ENCODE assay signal across 8 mouse cellular contexts in genomic region chr6:117906590-117907271, GRCm38 (mm10). TPM values are rescaled to one million over a fixed set of nuclear protein-coding genes. Genes with fewer than 3 reads are reported as not detected.
DNase-seq lines count a peak whose midpoint lies in the region; ATAC-seq lines count a peak whose summit lies in the region.

No protein-coding gene starts in this region.

- peak; percentile 99 for DNase-seq in adipocyte (ENCODE audit: low spot score)
- DNase-seq in embryo, embryonic 10 days (ENCODE audit: low spot score) = peak; percentile 99
- peak; percentile 93 for DNase-seq in gastrocnemius, postnatal 10 days
- peak; percentile 98 to 99 for DNase-seq in left cerebral cortex, postnatal 10 days (ENCODE audit: extremely low spot score in 1 of 2, low spot score in 2 of 2)
- peak; percentile 97 for DNase-seq in right cerebral cortex, postnatal 25 days
- peak; percentile 96 to 97 for DNase-seq in urinary bladder, postnatal 4 days (ENCODE audit: low spot score in 2 of 2)

- intact Hi-C loops in left cerebral cortex, postnatal 10 days (cut with DNase I) = no loop called here

- ATAC-seq in inflammation-experienced regulatory T-cells, adult 6 months = peak; percentile 81
- ATAC-seq in megakaryocyte-erythroid progenitor cell, adult 5-6 weeks (replicated peaks; ENCODE audit: low FRiP score, low TSS enrichment, poor library complexity, severe bottlenecking) = peak; percentile 71

RNA-seq across cellular contexts. Expression of gene Hnrnpf, which starts 6.6 kb away (rescaled TPM):
- 100 to 1,000 TPM; 199 to 227 TPM for total RNA-seq in gastrocnemius, postnatal 10 days (2021)
- 1,000 to 10,000 TPM in 1 of 3 experiments, 100 to 1,000 TPM in 2; 776 to 1,009 (median 841) TPM for polyA plus RNA-seq in inflammation-experienced regulatory T-cells, adult 6 months (2017; shearing (Covaris generic))
- 100 to 1,000 TPM; 144 to 146 TPM for total RNA-seq in left cerebral cortex, postnatal 10 days (2021)
- total RNA-seq in megakaryocyte-erythroid progenitor cell, adult 5-6 weeks (2014; fragmentation: Nextera tagmentation) = 700 and 784 TPM in 2 replicates
- 1,626 and 1,721 TPM in 2 replicates for total RNA-seq in megakaryocyte-erythroid progenitor cell, adult 5-6 weeks (2017)

RNA-seq across cellular contexts. Expression of gene Fxyd4, which starts 30.8 kb away (rescaled TPM):
- not detected for total RNA-seq in gastrocnemius, postnatal 10 days (2021)
- 10 to 100 TPM in 2 of 3 experiments, 1 to 10 TPM in 1; 6.1 to 16.1 (median 10.9) TPM for polyA plus RNA-seq in inflammation-experienced regulatory T-cells, adult 6 months (2017; shearing (Covaris generic))
- total RNA-seq in left cerebral cortex, postnatal 10 days (2021) = not detected
- total RNA-seq in megakaryocyte-erythroid progenitor cell, adult 5-6 weeks (2014; fragmentation: Nextera tagmentation) = not detected in 2 replicates
- total RNA-seq in megakaryocyte-erythroid progenitor cell, adult 5-6 weeks (2017) = not detected in 2 replicates

RNA-seq across cellular contexts. Expression of gene Zfp239, which starts 44.8 kb away (rescaled TPM):
- total RNA-seq in gastrocnemius, postnatal 10 days (2021) = under 1 TPM; 0.23 to 0.95 TPM
- 1 to 10 TPM; 4.5 to 6.2 (median 4.9) TPM for polyA plus RNA-seq in inflammation-experienced regulatory T-cells, adult 6 months (2017; shearing (Covaris generic))
- 10 to 100 TPM; 31.6 to 38.5 TPM for total RNA-seq in left cerebral cortex, postnatal 10 days (2021)
- 7.3 and 8.1 TPM in 2 replicates for total RNA-seq in megakaryocyte-erythroid progenitor cell, adult 5-6 weeks (2014; fragmentation: Nextera tagmentation)
- 2.4 and 21.7 TPM in 2 replicates for total RNA-seq in megakaryocyte-erythroid progenitor cell, adult 5-6 weeks (2017)

Comparison
In these comparisons a context has a peak if more than half of its experiments do, and no peak if none do; other contexts are left out.
1. Peak in every context shown above with its lines: DNase-seq and ATAC-seq.